Mouse (Mus musculus) adrenal gland, postnatal 36 days (tissue): ENCODE results near the gene Nmnat3. TPM values are rescaled to one million over a fixed set of nuclear protein-coding genes. Genes with fewer than 3 reads are reported as not detected.
A peak's percentile ranks its signal among the peaks of the same experiment; 100 is the strongest.

Experiments used
- DNase-seq, 2 experiments: peaks; one replicate each; pipeline ENCODE4 v3.0.0; 2021; ENCODE audit warnings: mixed read lengths in 1 of 2
- total RNA-seq, 2 experiments: library from RNA; stranded (reverse); gene quantifications; 2 replicates each; pipeline ENCODE4 v1.2.3; 2021

The Nmnat3 gene
- total RNA-seq, 2 experiments from 2014 or later = 15.8 to 16.9 TPM

DNA sequence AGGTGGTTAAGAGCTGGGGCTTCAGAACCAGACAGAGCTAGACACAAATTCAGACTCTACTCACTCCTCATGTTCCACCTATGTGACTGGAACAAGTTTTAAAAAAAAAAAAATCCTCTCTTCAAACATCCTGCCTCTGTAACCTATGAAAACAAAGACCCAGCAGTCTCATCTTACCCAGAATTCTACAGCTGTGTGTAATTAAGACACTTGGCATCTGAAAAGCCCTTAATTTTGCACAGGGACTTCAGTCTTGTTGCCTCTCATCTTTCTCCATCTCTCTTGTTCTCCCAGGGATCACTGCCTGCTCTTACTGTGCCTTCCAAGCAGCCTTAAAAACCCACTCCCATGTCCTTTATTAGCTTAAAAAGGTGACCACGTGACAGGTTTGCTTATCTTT lies 133.4 kb downstream of the Nmnat3 start:
- DNase-seq = no peak

DNA sequence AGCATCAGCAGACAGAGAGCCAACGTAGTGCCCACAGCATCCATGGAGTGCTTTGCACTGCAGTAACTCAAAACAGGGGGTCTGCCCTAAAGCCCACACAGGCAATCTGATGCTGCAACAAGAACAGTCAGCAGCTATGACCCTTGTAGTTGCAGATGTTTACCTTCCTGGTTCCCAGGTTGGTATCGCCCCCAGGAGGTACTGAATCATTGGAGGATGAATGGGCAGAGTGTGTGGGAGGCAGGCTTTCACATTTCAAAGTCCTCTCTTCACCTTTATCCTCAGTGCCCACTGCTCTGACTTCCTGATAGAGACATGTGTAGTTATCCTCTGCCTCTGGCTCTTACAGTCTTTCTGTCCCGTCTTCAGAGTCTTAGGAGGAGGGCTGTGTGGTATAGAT lies 134.7 kb downstream of the Nmnat3 start:
- no peak for DNase-seq

DNA sequence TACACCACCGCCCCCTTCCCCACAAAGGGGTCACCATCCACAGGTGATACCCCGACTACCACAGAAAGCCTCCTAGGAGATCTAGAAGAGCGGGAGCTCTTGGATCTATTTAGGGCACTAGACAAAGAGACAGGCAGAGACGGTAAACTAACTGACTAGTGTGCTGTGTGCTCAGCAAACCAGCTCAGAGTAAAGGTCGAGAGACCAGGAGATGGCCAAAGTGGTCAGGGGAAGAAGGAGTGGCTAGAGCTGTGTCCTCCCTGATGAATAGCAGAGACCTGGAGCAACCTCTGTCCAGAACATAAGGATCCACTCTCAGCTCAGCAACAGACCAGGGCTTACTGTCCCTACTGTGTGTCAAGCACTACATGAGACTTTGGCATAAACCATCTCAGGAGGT lies 135.4 kb downstream of the Nmnat3 start, which contains the start of gene Rbp1:
Rbp1 (plus strand) TSS at position 306 of the 400 bp plus-strand sequence.
- DNase-seq = no peak

DNA sequence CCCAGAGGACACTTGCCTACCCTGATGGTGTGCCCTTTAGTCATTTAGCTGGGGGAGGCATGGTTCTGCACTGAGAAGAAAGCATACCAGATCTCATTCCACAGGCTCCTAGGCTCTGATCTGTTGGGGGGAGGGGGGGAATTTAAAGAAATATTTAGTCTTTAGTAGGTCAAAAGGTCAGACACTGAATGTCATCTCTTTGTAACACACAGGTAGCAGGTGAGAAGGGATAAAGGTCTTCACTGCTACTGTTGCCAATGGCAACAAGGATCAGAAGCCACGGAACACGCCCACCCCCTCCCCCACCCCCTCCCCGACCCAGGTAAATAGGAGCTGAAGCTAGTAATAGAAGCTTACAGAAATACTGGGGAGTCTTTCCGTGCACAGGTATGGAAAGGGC lies 136.5 kb downstream of the Nmnat3 start:
- no peak for DNase-seq

DNA sequence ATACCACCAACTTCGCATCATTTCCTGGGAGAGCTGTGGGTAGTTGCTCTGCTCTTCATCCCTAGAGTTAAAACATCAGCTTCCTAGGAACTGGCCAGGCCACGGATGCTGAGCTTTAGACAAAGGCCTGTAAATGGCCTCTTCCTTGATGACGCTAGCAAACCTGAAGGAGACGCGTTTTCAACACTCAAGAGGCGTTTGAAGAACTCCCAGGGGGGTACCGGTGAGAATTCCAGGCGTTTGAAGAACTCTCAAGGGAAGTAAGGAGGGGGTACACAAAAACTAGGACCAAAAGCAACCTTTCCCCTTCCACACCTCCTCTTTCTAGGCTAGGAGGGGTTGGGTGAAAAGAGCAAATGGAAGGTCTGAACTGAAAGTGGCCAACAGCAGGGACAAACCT lies 137.1 kb downstream of the Nmnat3 start:
- no peak for DNase-seq

DNA sequence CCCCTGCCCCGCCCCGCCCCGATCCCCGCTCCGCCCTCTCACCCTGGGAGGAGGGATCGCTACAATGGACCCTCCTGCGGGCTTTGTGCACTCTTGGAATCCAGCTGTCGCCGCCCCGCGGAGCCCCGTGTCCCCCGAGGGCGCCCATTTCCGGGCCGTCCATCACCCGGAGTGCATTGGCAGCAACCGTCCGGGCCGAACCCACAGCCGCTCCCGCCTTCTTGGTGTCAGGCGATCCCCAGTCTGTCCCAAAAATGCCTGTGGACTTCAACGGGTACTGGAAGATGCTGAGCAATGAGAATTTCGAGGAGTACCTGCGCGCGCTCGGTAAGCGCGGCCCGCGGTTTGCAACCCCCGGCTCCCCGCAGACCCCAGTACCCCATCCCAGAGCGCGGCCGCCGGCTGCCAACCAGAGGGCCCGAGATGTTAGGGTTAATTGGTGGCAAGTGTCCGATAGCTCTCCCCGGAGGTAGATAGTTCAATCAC lies 137.5 kb downstream of the Nmnat3 start:
- DNase-seq = peak; percentile 20 to 39

DNA sequence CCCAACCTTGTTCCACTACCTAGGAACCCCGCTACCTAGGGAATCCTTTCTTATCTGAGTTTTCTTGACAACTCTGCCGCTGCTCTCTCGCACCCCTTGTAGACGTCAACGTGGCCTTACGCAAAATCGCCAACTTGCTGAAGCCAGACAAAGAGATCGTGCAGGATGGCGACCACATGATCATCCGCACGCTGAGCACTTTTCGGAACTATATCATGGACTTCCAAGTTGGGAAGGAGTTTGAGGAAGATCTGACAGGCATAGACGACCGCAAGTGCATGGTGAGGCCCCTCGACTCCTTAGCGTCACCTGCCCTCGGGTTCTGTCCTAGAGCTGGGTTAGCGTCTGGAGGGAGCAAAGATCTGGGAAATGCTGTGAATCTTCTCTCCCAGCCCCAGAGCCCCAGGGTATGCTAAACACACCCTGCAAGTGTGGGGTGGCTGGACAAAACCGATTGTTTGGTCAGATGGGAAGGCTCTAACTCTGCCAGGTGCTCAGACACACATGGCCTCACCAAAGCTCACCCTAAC lies 138.2 kb downstream of the Nmnat3 start:
- no peak for DNase-seq

DNA sequence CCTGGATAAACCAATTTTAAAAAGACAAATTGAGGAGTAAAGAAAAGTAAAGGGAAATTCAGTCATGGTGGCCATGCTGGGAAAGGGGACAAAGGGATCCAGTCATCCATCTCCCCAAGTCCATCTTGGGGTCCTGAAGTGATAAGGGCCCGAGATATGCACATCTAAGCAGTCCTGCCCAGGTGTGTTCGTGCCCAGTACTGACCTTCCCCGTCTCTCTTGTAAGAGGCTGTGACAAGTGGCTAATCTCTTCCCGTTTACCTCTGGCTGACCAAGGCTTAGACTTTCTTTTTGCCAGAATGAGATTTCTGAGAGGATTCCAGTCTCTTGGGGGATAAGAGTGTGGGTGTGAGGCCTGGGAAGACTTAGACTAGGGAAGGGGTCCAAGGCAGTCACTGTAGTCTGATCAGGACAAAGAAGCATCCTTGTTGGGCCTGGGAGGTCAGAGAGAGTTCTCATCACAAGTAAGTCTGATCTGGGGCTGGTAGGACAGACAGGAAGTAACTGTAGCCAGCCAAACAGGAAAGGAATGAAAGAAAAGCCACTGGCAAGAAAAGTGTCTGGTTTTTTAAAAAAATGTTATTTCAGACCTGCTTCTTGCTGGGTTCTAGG lies 140.8 kb downstream of the Nmnat3 start:
- DNase-seq = no peak

DNA sequence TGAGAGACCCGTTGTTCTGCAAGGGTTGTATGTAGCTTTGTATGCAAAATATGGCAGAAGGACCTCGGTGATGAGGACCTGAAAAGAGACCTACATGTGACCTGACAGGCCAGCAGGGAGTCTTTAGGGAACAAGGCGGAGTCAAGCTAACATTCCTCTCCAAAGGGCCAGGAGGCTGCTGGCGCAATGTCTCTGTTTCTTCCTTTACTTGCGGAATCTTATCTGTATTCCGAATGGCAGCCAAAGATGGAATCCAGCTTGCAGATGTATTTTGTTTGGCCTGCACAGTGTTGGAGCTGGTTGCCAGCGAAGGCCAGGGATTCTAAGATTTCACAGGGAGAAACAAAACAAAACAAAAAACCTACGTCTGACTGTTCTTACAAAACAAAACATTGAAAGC lies 141.5 kb downstream of the Nmnat3 start:
- peak in 1 of 2 experiments; percentile 4 for DNase-seq

DNA sequence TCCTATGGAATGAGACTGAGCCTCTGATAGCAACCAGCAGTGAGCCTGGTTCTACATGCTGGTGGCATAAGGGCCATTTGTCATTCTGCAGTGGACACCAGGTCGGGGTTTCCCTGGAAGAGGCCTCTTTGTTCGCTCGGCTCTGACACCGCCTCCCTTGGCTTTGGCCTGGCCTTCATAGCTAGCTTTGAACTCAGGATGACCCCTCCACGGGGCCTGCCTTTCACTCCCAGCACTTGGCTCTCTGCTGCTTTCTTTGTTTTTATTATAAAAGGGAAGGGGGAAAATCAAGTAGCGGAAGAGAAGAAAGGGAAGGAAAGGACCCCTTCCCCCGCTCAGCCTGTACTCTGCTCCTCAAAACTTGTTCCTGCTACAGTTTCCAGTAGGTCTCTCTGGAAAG lies 142.6 kb downstream of the Nmnat3 start:
- DNase-seq = peak; percentile 8 to 40

DNA sequence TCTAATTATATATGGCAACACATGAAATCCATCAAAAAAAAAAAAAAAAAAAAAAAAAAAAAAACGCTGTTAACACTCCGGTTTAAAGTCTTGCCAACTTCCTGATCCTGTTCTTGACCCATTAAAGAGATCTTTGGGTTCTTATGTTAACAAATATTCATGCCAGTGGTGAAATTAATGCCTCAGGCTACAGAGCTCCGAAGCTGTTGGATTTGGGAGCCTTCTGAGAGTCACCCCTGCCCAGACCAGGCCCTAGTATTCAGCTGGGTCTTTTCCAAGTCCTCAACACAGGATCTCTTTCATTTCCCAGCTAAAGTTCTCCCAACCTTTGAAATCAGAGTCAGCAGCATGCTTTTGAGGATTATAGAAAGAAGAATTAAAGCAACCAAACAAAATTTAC lies 143.3 kb downstream of the Nmnat3 start:
- DNase-seq = no peak

DNA sequence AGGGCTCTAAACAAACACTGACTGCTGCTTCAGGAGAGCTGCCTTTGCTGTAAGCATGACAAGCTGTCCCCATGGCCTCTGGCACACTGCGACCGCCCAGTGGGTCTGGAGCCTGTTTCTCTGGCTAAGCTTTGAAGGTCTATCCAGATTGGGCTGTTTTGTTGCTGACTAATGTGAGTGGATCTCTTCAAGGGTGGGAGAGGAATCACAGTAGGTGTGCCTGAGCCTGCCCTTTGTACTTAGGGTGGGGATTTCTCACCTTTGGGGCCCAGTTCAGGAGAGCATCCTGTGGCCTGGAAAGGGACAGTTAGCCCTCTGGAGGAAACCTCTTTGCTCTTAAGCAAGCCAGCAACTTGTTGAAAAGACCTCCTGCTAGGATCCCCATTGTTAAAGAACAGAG lies 145.8 kb downstream of the Nmnat3 start:
- DNase-seq = no peak

DNA sequence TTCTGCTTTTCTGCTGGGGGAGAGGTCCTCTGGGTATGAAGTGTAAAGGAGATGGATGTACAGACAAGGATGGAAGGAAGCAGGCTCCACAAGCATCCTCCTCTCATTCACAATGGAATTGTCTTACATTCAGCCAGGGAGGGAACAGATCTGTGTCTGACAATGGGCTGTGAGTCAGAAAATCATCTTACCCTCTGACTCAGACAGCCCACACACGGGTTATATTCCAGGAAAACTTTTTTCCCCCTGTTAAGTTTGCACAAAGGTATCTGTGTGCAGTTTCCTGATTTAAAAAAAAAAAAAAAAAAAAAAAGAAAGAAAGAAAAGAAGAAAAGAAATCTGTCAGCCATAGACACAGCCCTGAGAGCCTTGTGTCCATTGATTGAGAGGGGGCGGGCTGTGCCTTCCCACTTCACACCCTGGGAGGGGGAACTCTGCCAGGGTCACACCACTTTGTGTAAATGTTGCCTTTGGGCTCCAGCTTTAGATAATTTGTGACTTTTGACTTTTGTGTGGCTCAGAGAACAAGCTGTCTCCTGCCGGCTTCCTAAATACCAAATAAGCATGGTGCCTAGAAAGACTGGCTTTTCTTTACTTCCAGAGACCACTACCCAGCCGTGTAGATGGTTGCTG lies 146.8 kb downstream of the Nmnat3 start:
- no peak for DNase-seq

DNA sequence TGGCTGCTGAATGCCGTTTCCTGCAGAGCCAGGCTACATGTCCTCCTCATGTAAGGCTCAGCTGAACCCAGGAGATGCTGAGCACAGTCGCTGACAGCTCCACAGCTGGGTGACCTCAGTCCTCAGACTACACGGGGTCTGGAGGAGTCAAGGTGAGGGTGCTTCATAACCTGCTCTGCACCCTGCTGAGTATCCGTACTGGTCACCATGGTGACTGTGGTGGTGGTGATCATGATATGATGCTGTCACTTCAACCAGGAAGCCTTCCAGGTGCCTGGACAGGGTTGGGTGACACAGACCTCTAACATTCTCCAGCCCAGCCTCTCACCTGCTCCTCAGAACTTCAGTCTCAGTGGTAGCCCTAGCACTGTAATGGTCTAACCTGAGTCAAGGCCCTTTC lies 150.6 kb downstream of the Nmnat3 start:
- no peak for DNase-seq

DNA sequence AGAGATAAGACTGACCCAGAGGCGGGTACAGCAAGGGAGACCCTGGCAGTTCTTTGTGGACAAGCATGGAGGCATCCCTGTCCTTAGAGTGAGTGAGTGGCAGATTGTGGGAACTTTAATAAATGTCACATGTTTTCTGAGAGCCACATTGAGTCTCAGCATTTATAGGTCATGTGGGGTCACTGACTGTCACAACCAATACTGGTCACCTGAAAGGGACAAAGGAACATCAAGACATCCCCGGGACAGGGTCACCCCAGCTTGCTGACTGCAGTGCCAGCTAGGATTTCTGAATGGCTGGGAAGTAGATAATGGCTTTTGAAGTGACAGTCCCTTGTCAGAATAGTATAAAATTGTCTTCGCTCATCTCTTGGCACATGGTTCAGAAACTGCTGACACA lies 151.9 kb downstream of the Nmnat3 start:
- DNase-seq = no peak

DNA sequence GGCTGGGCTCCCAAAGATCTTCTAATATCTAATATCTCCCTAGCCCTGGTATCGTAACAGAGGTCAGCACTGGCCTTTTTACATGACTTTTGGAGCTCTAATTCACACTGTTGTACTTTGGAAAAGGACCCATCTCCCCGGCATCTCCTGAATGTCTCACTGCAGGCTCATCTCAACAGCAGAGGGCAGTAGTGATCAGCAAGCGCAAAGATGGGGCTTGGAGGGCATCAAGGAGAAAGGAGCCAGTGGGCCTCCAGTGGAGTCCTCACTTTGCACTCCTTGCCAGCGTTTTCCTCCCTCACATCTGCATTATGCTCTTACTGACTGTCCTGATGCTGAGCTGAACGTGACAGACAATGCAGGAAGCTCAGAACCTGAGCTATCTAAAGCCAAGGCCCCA lies 155.4 kb downstream of the Nmnat3 start:
- peak; percentile 27 to 44 for DNase-seq

DNA sequence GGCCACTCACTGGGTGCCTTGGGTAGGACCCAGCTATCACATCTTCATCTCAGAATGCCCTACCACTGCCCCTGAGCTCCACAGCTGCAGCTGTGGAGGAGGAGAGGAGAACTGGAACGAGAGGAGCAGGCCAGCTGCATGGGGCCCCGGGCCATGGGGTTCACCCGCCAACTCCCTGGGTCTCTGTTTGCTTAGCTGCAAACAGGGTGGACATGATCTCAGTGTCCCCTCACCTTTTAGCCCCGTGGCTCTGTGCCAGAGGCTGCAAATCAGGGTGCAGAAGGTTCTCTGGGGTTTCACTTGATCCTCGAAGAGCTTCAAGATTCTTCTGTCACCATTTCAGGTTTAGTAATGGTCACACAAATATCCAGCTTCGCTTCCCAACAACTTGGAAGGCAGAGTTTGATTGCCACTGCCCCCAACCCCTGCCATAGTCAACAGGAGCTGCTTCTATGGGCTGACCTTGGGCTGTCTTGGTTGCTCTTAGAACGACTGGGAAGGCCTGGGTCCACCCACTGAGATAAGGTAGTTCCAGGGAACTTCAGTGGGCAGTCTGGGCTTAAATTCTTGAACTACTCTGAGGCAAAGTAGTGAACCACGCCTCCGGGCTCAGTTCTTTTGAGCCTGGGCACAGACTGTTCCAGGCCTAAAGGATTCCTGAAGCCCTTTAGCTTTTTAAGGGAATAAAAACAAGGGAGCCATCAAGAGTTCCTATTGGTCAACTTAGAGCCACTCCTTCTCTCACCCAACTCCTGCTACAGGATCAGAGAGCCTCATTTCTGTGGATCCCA lies 158.3 kb downstream of the Nmnat3 start:
- DNase-seq = no peak

DNA sequence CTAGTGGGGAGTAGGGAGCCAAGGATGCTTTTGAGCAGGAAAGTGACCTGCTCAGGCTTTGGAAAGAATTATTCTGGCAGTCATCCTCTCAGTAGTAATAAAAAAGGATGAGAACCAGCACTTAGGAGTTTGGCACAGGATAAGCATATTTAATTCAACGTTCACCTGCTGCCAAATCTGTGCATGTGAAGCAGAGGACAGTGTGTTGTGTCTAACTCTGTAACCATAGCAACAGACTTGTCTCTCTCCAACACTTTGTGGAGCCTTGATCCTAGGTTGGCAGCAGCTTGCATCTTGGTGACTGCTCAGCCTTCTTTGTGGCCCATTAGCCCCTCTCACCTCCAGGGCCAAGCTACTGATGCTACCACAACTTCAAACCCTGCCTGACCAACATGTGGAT lies 163.7 kb downstream of the Nmnat3 start:
- DNase-seq = no peak

DNA sequence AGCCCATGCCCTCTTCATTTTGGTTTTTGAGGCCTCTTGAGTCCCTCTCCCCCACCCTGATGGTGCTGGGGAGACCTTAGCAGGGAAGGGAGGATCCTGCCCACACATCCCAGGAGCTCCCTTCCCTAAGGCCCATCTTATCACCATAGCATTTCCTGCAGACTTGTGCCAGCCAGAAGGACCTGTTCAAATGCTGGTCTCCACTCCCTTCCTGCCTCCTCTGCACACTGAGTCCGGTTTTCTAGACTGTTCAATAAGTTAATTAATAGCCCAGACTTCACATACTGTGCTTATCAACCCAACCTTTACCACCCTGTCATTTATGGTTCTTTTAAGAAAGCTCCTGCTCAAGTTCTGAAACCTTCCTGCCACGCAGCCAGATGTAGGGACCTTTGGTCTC lies 179.5 kb downstream of the Nmnat3 start:
- DNase-seq = no peak
